Mouse (Mus musculus): ENCODE measurements around the gene Xlr5a.

- TF ChIP-seq POLR2A (IDR thresholded peaks at IDR 0.05; ENCODE audit: insufficient read depth, low read depth, low read length) (no peak), CTCF (IDR thresholded peaks at IDR 0.05; ENCODE audit: insufficient read depth, low read depth, low read length) (no peak)
Measured at GRCm38 (mm10) chrX:73062323-73062722, 230.5 kb downstream of the Xlr5a start.

Measured in olfactory bulb, adult 2 months (tissue).